Mouse (Mus musculus): ENCODE data around the gene Zc3h12a.

GRCm38 (mm10) chr4:125160320-125160950 is 32.8 kb upstream of the Zc3h12a start:
- TF ChIP-seq MAFK (IDR thresholded peaks at IDR 0.05; ENCODE audit: insufficient replicate concordance, low read length) (no peak), POLR2A (IDR thresholded peaks at IDR 0.05; ENCODE audit: low read depth, low read length) (no peak), USF1 (IDR thresholded peaks at IDR 0.05; ENCODE audit: low read depth, low read length) (no peak), HCFC1 (IDR thresholded peaks at IDR 0.05; ENCODE audit: low read depth, low read length) (no peak), E2F4 (IDR thresholded peaks at IDR 0.05; ENCODE audit: insufficient replicate concordance, low read depth, low read length) (no peak), MXI1 (IDR thresholded peaks at IDR 0.05; ENCODE audit: low read depth, low read length) (no peak), ZKSCAN1 (IDR thresholded peaks at IDR 0.05; ENCODE audit: borderline replicate concordance, low read depth, low read length) (no peak), CHD1 (IDR thresholded peaks at IDR 0.05; ENCODE audit: low read depth, low read length) (no peak), EP300 (IDR thresholded peaks at IDR 0.05; ENCODE audit: low read length) (no peak), MEF2A (IDR thresholded peaks at IDR 0.05; ENCODE audit: borderline replicate concordance, low read depth, low read length) (no peak), CTCF (conservative IDR thresholded peaks at IDR 0.05 in 1 of 2, IDR thresholded peaks at IDR 0.05 in 1 of 2; ENCODE audit: low read depth in 2 of 2, low read length in 2 of 2) (peak; percentile 49 to 91), ZNF384 (IDR thresholded peaks at IDR 0.05; ENCODE audit: low read depth, low read length) (no peak)
